Mouse (Mus musculus) heart, embryonic 14.5 days (tissue): ENCODE results near the gene Rreb1. TPM values are rescaled to one million over a fixed set of nuclear protein-coding genes. Genes with fewer than 3 reads are reported as not detected.

Experiments used
- ATAC-seq: fragments of 200-750 bp; cut with Nextera tagmentation; 2 replicates; pipeline ENCODE4 v1.8.0; 2017; ENCODE audit warnings: low read depth, moderate TSS enrichment; ENCODE audit not compliant: insufficient number of reproducible peaks, insufficient read depth, low FRiP score
- H3K27ac ChIP-seq, 2 experiments: fragments of 200-500 bp in 1 of 2; fragments of 300-500 bp in 1 of 2; sonication (generic) in 1 of 2; replicated peaks in 1 of 2; 2 replicates each; pipeline ENCODE4 v1.5.1; 2012 to 2014; ENCODE audit warnings: low read depth in 2 of 2, low read length in 2 of 2, control low read depth in 1 of 2, mild to moderate bottlenecking in 1 of 2, mixed read lengths in 1 of 2; ENCODE audit not compliant: control insufficient read depth in 1 of 2, insufficient read depth in 1 of 2
- H3K27me3 ChIP-seq: fragments of 300-500 bp; sonication (generic); 2 replicates; pipeline ENCODE4 v1.6.1; 2014; ENCODE audit warnings: mild to moderate bottlenecking, low read length, control low read depth; ENCODE audit not compliant: control insufficient read depth, insufficient read depth
- H3K36me3 ChIP-seq: fragments of 300-500 bp; sonication (generic); 2 replicates; pipeline ENCODE4 v1.6.1; 2014; ENCODE audit warnings: mild to moderate bottlenecking, control low read depth, low read length, mixed read lengths; ENCODE audit not compliant: control insufficient read depth, insufficient read depth
- H3K4me1 ChIP-seq, 2 experiments: fragments of 200-500 bp in 1 of 2; fragments of 300-500 bp in 1 of 2; sonication (generic) in 1 of 2; 2 replicates each; pipeline ENCODE4 v1.6.1; 2012 to 2014; ENCODE audit warnings: low read length in 2 of 2, control low read depth in 1 of 2, mixed read lengths in 1 of 2; ENCODE audit not compliant: control insufficient read depth in 2 of 2, insufficient read depth in 2 of 2
- H3K4me2 ChIP-seq: fragments of 300-500 bp; sonication (generic); 2 replicates; pipeline ENCODE4 v1.6.1; 2014; ENCODE audit warnings: mild to moderate bottlenecking, low read length
- H3K4me3 ChIP-seq, 2 experiments: fragments of 200-500 bp in 1 of 2; fragments of 300-500 bp in 1 of 2; sonication (generic) in 1 of 2; 2 replicates each; pipeline ENCODE4 v1.5.1; 2012 to 2014; ENCODE audit warnings: low read length in 2 of 2, mild to moderate bottlenecking in 2 of 2, control low read depth in 1 of 2, low read depth in 1 of 2, moderate library complexity in 1 of 2; ENCODE audit not compliant: control insufficient read depth in 1 of 2, insufficient read depth in 1 of 2
- H3K9ac ChIP-seq: fragments of 300-500 bp; sonication (generic); 2 replicates; pipeline ENCODE4 v1.6.1; 2014; ENCODE audit warnings: mild to moderate bottlenecking, low read length
- H3K9me3 ChIP-seq: fragments of 300-500 bp; sonication (generic); 2 replicates; pipeline ENCODE4 v1.6.1; 2016; ENCODE audit warnings: low read length, control low read depth; ENCODE audit not compliant: control insufficient read depth
- WGBS: fragments of 180-500 bp; shearing (Covaris S2); extraction: QIAGEN DNeasy Blood & Tissue Kit; methylation state at CpG from one replicate; pipeline ENCODE4 v1.1.7; 2014; 5-methylcytosine and 5-hydroxymethylcytosine counted together
- polyA plus RNA-seq: library from polyadenylated mRNA; unstranded; fragments of >200 nt; fragmentation: Nextera tagmentation; extraction: Ambion mirVana; gene quantifications from 2 replicates; pipeline ENCODE4 v1.2.1, GENCODE M21; 2014

Gene Rreb1
- polyA plus RNA-seq, 1 experiment from 2014 or later = 17.8 TPM

DNA sequence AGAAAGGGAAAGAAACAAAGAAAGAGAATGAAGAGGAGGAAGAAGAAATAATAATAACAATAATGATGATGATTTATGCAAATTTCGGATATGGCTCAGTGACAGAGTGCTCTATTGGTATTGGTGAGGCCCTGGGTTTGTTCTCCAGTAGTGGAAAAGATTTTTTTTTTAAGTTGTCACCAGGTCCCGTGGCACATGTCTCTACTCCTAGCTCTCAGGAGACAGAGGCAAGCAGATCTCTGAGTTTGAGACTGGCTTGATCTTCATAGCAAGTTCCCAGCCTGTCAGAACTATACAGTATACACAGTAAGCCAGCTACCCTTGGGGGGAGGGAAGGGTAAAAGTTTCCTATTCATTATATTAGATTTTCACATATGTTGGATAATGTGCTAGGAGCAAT is 3.4 kb downstream of the Rreb1 start:
- H3K4me3 ChIP-seq = no peak overlapping the region
- H3K4me1 ChIP-seq = peaks cover 16 to 23% of the 10 kb centered on the region in 2 experiments
- H3K36me3 ChIP-seq = no peaks in the 10 kb centered on the region
- no peak overlapping the region for H3K9ac ChIP-seq
- H3K27ac ChIP-seq = no peak overlapping the region
- 78% methylated on average over 2 of the region's 2 CpGs for WGBS
- ATAC-seq = no peak
- H3K4me2 ChIP-seq = no peak overlapping the region
- H3K27me3 ChIP-seq = peaks cover 7% of the 10 kb centered on the region; the same call in 1 of the 2 replicates
- H3K9me3 ChIP-seq = no peaks in the 10 kb centered on the region

DNA sequence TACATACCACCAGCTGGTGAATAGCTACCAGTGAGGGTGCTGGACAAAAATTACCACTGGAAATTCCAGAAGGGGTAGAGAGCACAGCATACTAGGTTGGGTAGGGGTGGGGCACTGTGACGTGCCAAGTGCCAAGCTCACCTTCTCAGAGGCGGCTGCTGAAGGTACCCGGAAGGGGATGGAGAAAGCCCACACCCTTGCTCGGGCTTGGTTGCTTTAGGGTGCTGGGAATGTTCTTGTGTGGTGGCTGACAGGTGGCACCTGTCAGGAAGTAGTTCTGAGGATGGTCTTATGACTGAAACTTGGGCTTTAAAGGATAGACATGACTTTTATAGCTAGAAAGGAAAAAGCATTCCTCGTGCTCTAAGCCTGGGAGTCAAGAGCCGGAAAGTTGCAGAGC is 3.9 kb downstream of the Rreb1 start:
- no peak for ATAC-seq
- H3K9ac ChIP-seq = no peak overlapping the region
- 87% methylated on average over 6 of the region's 6 CpGs for WGBS
- no peak overlapping the region for H3K27ac ChIP-seq
- H3K4me3 ChIP-seq = no peak overlapping the region
- H3K9me3 ChIP-seq = no peaks in the 10 kb centered on the region
- H3K27me3 ChIP-seq = peaks cover 6% of the 10 kb centered on the region; the same call in 1 of the 2 replicates
- no peaks in the 10 kb centered on the region for H3K36me3 ChIP-seq
- peaks cover 16 to 23% of the 10 kb centered on the region in 2 experiments for H3K4me1 ChIP-seq
- no peak overlapping the region for H3K4me2 ChIP-seq

DNA sequence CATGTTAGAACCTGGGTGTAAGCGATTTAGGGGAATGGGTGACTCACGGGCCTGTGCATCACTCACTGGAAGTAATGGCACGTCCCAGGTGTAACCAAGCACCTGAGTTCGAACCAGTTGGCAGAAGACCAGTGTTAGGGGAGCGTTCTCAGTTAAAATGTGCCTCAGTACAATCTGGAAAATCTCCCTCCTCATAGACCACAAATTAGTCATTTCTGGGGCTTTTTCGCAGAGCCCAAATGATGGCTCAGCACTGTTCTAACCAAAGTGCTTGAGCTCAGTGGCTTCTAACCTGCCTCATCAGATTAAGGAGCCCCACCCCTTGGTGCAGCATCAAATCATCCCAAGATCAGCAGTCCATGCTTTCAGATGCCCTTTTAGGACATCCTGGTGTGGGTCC is 5.5 kb downstream of the Rreb1 start:
- whole genome bisulfite sequencing = 92% methylated on average over 6 of the region's 6 CpGs
- no peaks in the 10 kb centered on the region for H3K9me3 ChIP-seq
- H3K4me1 ChIP-seq = peaks cover 11 to 15% of the 10 kb centered on the region in 2 experiments; a peak in 3 of 4 replicates
- no peaks in the 10 kb centered on the region for H3K27me3 ChIP-seq
- no peak for ATAC-seq
- H3K36me3 ChIP-seq = no peaks in the 10 kb centered on the region
- no peak overlapping the region for H3K4me2 ChIP-seq
- H3K9ac ChIP-seq = no peak overlapping the region
- no peak overlapping the region for H3K27ac ChIP-seq
- no peak overlapping the region for H3K4me3 ChIP-seq

DNA sequence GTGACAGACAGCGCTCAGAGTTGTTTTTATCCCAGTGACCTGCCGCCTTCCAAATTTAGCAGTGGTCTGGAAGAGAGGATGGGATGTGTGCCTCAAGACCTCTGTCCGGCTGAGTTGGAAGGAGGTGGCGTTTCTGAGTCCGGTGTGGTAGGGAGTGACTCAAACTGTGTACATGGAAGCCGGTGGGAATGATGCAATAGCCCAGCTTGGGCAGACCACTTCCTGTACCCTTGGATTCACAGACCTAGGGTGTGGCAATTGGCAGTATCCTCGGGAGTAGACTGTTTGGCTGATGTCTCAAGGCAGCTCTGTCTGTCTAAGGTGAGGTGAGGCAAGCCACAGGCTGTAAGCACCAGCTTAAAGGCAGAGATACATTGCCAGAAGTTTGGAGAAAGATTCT is 6.0 kb downstream of the Rreb1 start:
- Histone ChIP-seq H3K9me3 (no peaks in the 10 kb centered on the region), H3K36me3 (no peaks in the 10 kb centered on the region), H3K27ac (no peak overlapping the region), H3K4me1 (peaks cover 7 to 11% of the 10 kb centered on the region in 2 experiments; a peak in 3 of 4 replicates), H3K4me3 (no peak overlapping the region), H3K9ac (no peak overlapping the region), H3K27me3 (no peaks in the 10 kb centered on the region), H3K4me2 (no peak overlapping the region)
- ATAC-seq = no peak
- 43% methylated on average over 7 of the region's 7 CpGs for WGBS

DNA sequence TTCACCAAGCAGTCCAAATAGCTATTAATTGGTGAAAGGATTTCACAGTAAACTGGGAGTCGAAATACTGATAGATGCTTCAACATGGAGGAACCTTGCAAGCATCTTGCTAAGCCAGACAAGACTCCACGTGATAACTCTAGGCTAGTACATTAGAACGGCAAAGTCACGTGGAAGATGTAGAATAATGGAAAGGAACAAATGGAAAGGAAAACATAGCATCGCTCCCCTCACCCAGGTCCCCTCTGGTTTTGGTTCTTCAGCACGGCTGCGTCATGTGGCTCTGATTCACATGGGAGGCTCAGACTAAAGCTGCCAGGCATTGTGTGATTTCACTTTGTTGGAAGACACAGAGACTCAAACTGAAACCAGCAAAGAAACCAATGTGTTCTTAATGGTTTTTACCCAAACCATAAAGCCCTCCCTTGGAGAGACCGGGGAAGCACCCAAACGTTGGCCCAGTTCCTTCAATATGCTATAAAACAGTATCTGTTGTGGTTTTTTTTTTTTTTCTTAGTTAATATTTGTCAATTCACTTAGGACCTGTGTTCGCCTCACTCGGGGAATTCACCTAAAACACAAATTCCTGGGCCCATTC is 14.6 kb downstream of the Rreb1 start:
- H3K27me3 ChIP-seq = no peaks in the 10 kb centered on the region
- 90% methylated on average over 11 of the region's 11 CpGs for WGBS
- H3K4me2 ChIP-seq = no peak overlapping the region
- ATAC-seq = no peak
- no peak overlapping the region for H3K4me3 ChIP-seq
- no peak overlapping the region for H3K27ac ChIP-seq
- no peaks in the 10 kb centered on the region for H3K9me3 ChIP-seq
- no peak overlapping the region for H3K9ac ChIP-seq
- no peaks in the 10 kb centered on the region for H3K36me3 ChIP-seq
- H3K4me1 ChIP-seq = no peaks in the 10 kb centered on the region

DNA sequence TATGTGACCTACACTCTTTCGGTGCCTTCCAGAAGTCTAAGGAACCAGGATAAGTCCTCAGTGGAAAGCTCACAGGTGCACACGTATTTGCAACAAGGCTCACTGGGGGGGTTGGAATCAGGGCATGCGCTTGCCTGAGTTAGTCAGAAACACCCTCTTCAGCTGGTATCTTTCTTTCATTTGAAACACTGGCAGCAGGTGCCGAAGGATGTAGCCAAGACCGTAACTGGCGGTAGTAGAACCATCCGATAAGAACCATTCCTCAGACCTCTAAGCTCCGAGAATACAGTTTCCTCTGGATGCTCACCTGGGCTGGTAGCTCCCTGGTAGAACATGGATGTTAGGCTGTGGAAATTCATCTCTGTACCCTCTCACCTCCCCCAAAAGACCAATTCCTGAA is 20.6 kb downstream of the Rreb1 start:
- H3K4me2 ChIP-seq = no peak overlapping the region
- WGBS = 82% methylated on average over 8 of the region's 8 CpGs
- peaks cover 19 to 27% of the 10 kb centered on the region in 2 experiments for H3K4me1 ChIP-seq
- H3K27me3 ChIP-seq = no peaks in the 10 kb centered on the region
- no peak overlapping the region for H3K4me3 ChIP-seq
- ATAC-seq = no peak
- no peaks in the 10 kb centered on the region for H3K9me3 ChIP-seq
- H3K27ac ChIP-seq = no peak overlapping the region
- no peak overlapping the region for H3K9ac ChIP-seq
- H3K36me3 ChIP-seq = no peaks in the 10 kb centered on the region

DNA sequence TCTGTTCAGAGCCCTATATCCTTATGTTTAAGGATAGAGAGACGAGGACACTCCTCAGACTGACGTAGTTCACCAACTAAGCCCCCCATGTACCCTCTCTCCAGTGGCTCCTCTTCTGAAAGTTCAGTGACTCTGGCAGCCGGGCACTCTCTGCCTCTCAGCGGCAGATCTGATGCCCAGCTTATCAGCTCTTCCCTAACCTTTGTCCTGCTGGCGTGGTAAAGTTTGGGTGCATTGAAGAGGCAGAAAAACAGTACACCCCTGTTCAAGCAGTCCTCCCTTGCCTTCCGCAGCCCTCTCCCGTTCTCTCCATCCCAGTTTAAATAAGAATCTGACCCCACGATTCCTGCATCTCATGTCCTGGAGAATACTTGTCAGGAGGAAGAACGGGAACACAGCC is 21.2 kb downstream of the Rreb1 start:
- ATAC-seq = no peak
- 52% methylated on average over 9 of the region's 9 CpGs for WGBS
- Histone ChIP-seq H3K27ac (0 out of 4 replicates have a peak overlapping the region, but pooled peaks of 1 of the 2 experiments have one; percentile 41), H3K9ac (no peak overlapping the region), H3K4me2 (peak overlapping the region; percentile 48), H3K4me3 (no peak overlapping the region), H3K27me3 (no peaks in the 10 kb centered on the region), H3K4me1 (peaks cover 19 to 27% of the 10 kb centered on the region in 2 experiments), H3K36me3 (no peaks in the 10 kb centered on the region), H3K9me3 (no peaks in the 10 kb centered on the region)
